In genomic region chr15:5173217-5173820, GRCm38 (mm10) we compare ENCODE assay signal across 16 mouse cellular contexts.
"Had no signal": no experiment of that assay in that cellular context is flagged by ENCODE, and none has a peak within 500 bp of the region (broad histone marks: within the 10 kb centered on the region; RNA-seq: fewer than 3 reads in every experiment).

No protein-coding gene starts in this region.

- ATAC-seq: intestine, embryonic 16.5 days; lung, postnatal 0 days; midbrain, embryonic 13.5 days had no signal

- H3K27me3 ChIP-seq: hindbrain, embryonic 15.5 days; limb, embryonic 12.5 days; midbrain, embryonic 13.5 days; neural tube, embryonic 15.5 days had no signal

- H3K4me2 ChIP-seq: hindbrain, embryonic 15.5 days; limb, embryonic 12.5 days; midbrain, embryonic 13.5 days; neural tube, embryonic 15.5 days had no signal

- H3K4me1 ChIP-seq: hindbrain, embryonic 15.5 days; limb, embryonic 12.5 days; midbrain, embryonic 13.5 days; neural tube, embryonic 15.5 days had no signal

- H3K4me3 ChIP-seq: hindbrain, embryonic 15.5 days; limb, embryonic 12.5 days; midbrain, embryonic 13.5 days; myocyte; neural tube, embryonic 15.5 days had no signal

- H3K27ac ChIP-seq: hindbrain, embryonic 15.5 days; limb, embryonic 12.5 days; liver, embryonic 14.5 days; midbrain, embryonic 13.5 days; neural tube, embryonic 15.5 days; stomach, postnatal 0 days had no signal

- H3K9ac ChIP-seq: hindbrain, embryonic 15.5 days; limb, embryonic 12.5 days; liver, embryonic 14.5 days; midbrain, embryonic 13.5 days; neural tube, embryonic 15.5 days had no signal

- DNase-seq: layer of hippocampus, adult 9-11 months; layer of hippocampus, postnatal 36 days; liver; lung, adult 2 months; lung, postnatal 36 days; right cerebral cortex, postnatal 14 days; thymus, postnatal 4 days had no signal

- H3K9me3 ChIP-seq: hindbrain, embryonic 15.5 days; limb, embryonic 12.5 days; midbrain, embryonic 13.5 days; neural tube, embryonic 15.5 days had no signal
